Mouse (Mus musculus): ENCODE measurements around the gene Ppwd1. TPM values are rescaled to one million over a fixed set of nuclear protein-coding genes. Genes with fewer than 3 reads are reported as not detected.
"Not testable (repeated sequence)": the region's sequence is repeated elsewhere in the genome, so short reads cannot be mapped to it uniquely, and the experiment has no call there.

Ppwd1 gene
- polyA plus RNA-seq (2015; fragmentation: Nextera tagmentation; extraction: Ambion mirVana) = 8.4 TPM in 2 replicates

DNA sequence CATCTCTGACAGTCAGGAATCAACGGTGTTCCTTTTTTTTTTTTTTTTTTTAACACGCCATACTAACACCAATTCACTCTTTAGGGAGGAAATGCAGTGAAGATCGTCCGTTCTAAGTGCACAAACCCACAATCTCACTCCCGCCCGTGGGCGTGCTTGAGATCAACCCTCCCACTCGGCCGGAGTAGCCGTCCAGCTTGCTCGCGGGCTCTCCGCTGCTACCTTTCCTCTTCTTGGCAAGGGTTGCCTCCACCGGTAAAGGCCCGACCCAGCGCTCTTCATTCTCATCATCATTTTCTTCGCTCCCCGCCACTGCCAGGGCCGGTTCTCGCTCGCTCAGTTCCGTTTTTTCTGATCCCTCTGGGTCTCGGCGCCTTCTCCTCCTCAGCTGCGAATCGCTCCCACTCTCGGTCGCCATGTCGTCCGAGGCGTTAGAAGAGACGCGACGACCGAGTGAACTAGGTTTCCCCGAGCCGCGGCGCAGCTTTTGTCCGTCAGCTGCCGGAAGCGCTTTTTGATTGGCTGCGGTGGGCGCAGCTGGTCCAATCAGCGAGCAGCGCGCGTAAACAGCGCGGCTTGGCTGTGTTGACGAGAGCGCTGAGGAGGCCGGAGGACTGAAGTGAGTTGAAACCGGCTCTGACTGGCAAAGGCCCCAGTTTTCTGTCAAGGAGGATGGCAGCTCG, at the start of gene Ppwd1, which contains the start of gene Cenpk:
Gene Ppwd1, minus strand, starts transcription at position 460 of the 683 bp plus-strand sequence.
Gene Cenpk, plus strand, starts transcription at position 228 of the 683 bp plus-strand sequence.
- WGBS (ENCODE audit: insufficient replicate concordance) = under 1% methylated on average over 55 of the region's 55 CpGs
- ATAC-seq (ENCODE audit: low read depth) = peak; percentile 98
- Histone ChIP-seq H3K9ac (ENCODE audit: low read depth, low read length) (peak within 1 kb of the TSS; percentile 86), H3K36me3 (ENCODE audit: control insufficient read depth, insufficient read depth) (peaks cover 11% of the 10 kb centered on the region; the same call in 1 of the 2 replicates), H3K4me3 (ENCODE audit: low read depth, low read length) (peak within 1 kb of the TSS; percentile 63), H3K4me1 (ENCODE audit: control insufficient read depth, low read depth, low read length) (peaks cover 8% of the 10 kb centered on the region), H3K9me3 (replicated peaks; ENCODE audit: control insufficient read depth, low read length) (no peaks in the 10 kb centered on the region), H3K27ac (ENCODE audit: low read length) (peak within 1 kb of the TSS; percentile 89), H3K27me3 (ENCODE audit: control insufficient read depth, insufficient read depth, low read depth, low read length) (no peaks in the 10 kb centered on the region), H3K4me2 (ENCODE audit: low read depth, low read length) (peak within 1 kb of the TSS; percentile 88)

DNA sequence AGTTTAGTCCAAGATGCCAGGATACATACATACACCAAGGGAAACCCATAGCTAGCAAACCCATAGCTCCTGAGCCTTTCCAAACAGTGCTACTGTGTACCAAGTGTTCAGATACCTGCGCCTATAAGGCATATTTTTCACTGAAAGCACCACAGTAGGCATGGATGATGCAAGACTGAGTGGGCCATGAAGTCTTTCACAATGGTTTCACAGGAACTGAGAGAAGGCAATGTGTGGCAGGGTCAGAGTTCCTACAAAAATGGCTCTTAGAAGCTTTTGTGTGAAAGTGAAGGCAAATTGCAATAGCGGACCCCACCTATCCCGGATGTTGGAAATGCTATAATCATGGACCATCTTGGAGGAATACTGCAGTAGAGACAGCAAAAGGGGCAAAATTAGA, 30.4 kb upstream of the Ppwd1 start:
- Histone ChIP-seq H3K27ac (ENCODE audit: low read length) (no peak overlapping the region), H3K27me3 (ENCODE audit: control insufficient read depth, insufficient read depth, low read depth, low read length) (no peaks in the 10 kb centered on the region), H3K4me3 (ENCODE audit: low read depth, low read length) (no peak overlapping the region), H3K4me1 (ENCODE audit: control insufficient read depth, low read depth, low read length) (no peaks in the 10 kb centered on the region), H3K9ac (ENCODE audit: low read depth, low read length) (no peak overlapping the region), H3K36me3 (ENCODE audit: control insufficient read depth, insufficient read depth) (no peaks in the 10 kb centered on the region), H3K9me3 (replicated peaks; ENCODE audit: control insufficient read depth, low read length) (no peaks in the 10 kb centered on the region), H3K4me2 (ENCODE audit: low read depth, low read length) (no peak overlapping the region)
- 64% methylated on average over 3 of the region's 3 CpGs for WGBS (ENCODE audit: insufficient replicate concordance)
- ATAC-seq (ENCODE audit: low read depth) = no peak

- Histone ChIP-seq H3K27ac (ENCODE audit: low read length) (peak overlapping the region; percentile 89), H3K4me1 (ENCODE audit: control insufficient read depth, low read depth, low read length) (peaks cover 8% of the 10 kb centered on the region)
- peak; percentile 32 for ATAC-seq (ENCODE audit: low read depth)
These were observed 538 bp upstream of the Ppwd1 start for GRCm38 (mm10) chr13:104229181-104229580.

DNA sequence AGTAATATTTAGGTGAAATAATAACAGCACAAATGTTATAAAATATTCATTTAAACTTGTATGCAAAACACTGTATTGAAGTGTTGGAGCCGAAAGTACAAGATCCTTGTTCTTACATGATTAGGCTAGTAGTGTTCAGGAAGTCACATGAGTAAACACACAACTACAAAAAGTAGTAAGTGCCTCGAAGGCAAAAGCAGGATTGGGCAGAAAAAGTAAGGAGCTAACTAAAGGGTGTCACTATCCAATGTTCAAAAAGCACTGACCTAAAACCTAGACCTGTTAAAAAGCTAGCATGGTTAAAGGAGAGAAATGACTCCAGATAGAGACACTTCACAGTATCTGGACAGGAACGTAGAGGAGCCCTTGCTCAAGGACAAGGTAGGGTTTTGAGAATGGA, 1.2 kb downstream of the Ppwd1 start:
- WGBS (ENCODE audit: insufficient replicate concordance) = 17% methylated on average over 3 of the region's 3 CpGs

More at GRCm38 (mm10) chr13:104229181-104229580, 538 bp upstream of the Ppwd1 start:
- WGBS (ENCODE audit: insufficient replicate concordance) = 7% methylated on average over 15 of the region's 15 CpGs
- H3K27me3 ChIP-seq (ENCODE audit: control insufficient read depth, insufficient read depth, low read depth, low read length) = no peaks in the 10 kb centered on the region
- peaks cover 11% of the 10 kb centered on the region; the same call in 1 of the 2 replicates for H3K36me3 ChIP-seq (ENCODE audit: control insufficient read depth, insufficient read depth)
- peak overlapping the region; percentile 86 for H3K9ac ChIP-seq (ENCODE audit: low read depth, low read length)
- no peaks in the 10 kb centered on the region for H3K9me3 ChIP-seq (replicated peaks; ENCODE audit: control insufficient read depth, low read length)
- peak overlapping the region; percentile 78 for H3K4me2 ChIP-seq (ENCODE audit: low read depth, low read length)
- peak overlapping the region; percentile 63 for H3K4me3 ChIP-seq (ENCODE audit: low read depth, low read length)

DNA sequence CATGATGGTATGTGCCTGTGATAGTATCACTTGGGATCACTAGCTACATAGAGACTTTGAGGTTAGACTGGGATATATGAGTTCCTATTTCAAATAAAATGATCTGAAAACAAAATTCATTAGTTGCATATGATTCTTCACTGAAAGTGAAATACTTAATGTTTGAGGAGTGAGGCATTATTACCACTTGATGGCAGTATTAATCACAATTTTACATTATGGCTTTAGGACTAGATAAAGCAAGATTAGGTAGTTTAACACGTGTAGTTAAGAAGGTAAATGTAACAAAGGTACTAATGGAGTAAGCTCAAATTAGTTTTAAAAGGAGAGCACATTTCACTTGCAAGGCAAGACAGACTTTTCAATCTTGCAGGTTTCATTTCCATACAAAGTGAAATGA, 24.3 kb downstream of the Ppwd1 start:
- Histone ChIP-seq H3K27me3 (ENCODE audit: control insufficient read depth, insufficient read depth, low read depth, low read length) (no peaks in the 10 kb centered on the region), H3K9me3 (replicated peaks; ENCODE audit: control insufficient read depth, low read length) (no peaks in the 10 kb centered on the region), H3K4me1 (ENCODE audit: control insufficient read depth, low read depth, low read length) (no peaks in the 10 kb centered on the region), H3K27ac (ENCODE audit: low read length) (no peak overlapping the region), H3K9ac (ENCODE audit: low read depth, low read length) (no peak overlapping the region), H3K36me3 (ENCODE audit: control insufficient read depth, insufficient read depth) (peaks cover 19% of the 10 kb centered on the region), H3K4me2 (ENCODE audit: low read depth, low read length) (no peak overlapping the region), H3K4me3 (ENCODE audit: low read depth, low read length) (no peak overlapping the region)
- 46% methylated on average over 1 of the region's 1 CpGs for WGBS (ENCODE audit: insufficient replicate concordance)
- no peak for ATAC-seq (ENCODE audit: low read depth)

More for the DNA sequence above, 1.2 kb downstream of the Ppwd1 start:
- Histone ChIP-seq H3K4me2 (ENCODE audit: low read depth, low read length) (peak overlapping the region; percentile 88), H3K4me3 (ENCODE audit: low read depth, low read length) (peak overlapping the region; percentile 63), H3K4me1 (ENCODE audit: control insufficient read depth, low read depth, low read length) (peaks cover 8% of the 10 kb centered on the region), H3K36me3 (ENCODE audit: control insufficient read depth, insufficient read depth) (peaks cover 9% of the 10 kb centered on the region; the same call in 1 of the 2 replicates), H3K9me3 (replicated peaks; ENCODE audit: control insufficient read depth, low read length) (no peaks in the 10 kb centered on the region), H3K9ac (ENCODE audit: low read depth, low read length) (peak overlapping the region; percentile 70), H3K27ac (ENCODE audit: low read length) (peak overlapping the region; percentile 89), H3K27me3 (ENCODE audit: control insufficient read depth, insufficient read depth, low read depth, low read length) (no peaks in the 10 kb centered on the region)
- no peak for ATAC-seq (ENCODE audit: low read depth)

- H3K4me1 ChIP-seq (ENCODE audit: control insufficient read depth, low read depth, low read length); H3K36me3 ChIP-seq (ENCODE audit: control insufficient read depth, insufficient read depth); H3K4me2 ChIP-seq (ENCODE audit: low read depth, low read length); H3K27ac ChIP-seq (ENCODE audit: low read length); ATAC-seq (ENCODE audit: low read depth); H3K27me3 ChIP-seq (ENCODE audit: control insufficient read depth, insufficient read depth, low read depth, low read length); H3K9me3 ChIP-seq (replicated peaks; ENCODE audit: control insufficient read depth, low read length); H3K9ac ChIP-seq (ENCODE audit: low read depth, low read length); H3K4me3 ChIP-seq (ENCODE audit: low read depth, low read length): not testable (repeated sequence)
These were observed 32.8 kb downstream of the Ppwd1 start for GRCm38 (mm10) chr13:104195891-104196290.

GRCm38 (mm10) chr13:104187357-104187756, 41.3 kb downstream of the Ppwd1 start:
- H3K27me3 ChIP-seq (ENCODE audit: control insufficient read depth, insufficient read depth, low read depth, low read length) = no peaks in the 10 kb centered on the region
- H3K4me2 ChIP-seq (ENCODE audit: low read depth, low read length) = no peak overlapping the region
- H3K9me3 ChIP-seq (replicated peaks; ENCODE audit: control insufficient read depth, low read length) = no peaks in the 10 kb centered on the region
- peaks cover 13% of the 10 kb centered on the region for H3K36me3 ChIP-seq (ENCODE audit: control insufficient read depth, insufficient read depth)
- 81% methylated on average over 4 of the region's 4 CpGs for WGBS (ENCODE audit: insufficient replicate concordance)
- H3K9ac ChIP-seq (ENCODE audit: low read depth, low read length) = no peak overlapping the region
- ATAC-seq (ENCODE audit: low read depth) = no peak
- H3K27ac ChIP-seq (ENCODE audit: low read length) = no peak overlapping the region
- no peaks in the 10 kb centered on the region for H3K4me1 ChIP-seq (ENCODE audit: control insufficient read depth, low read depth, low read length)
- H3K4me3 ChIP-seq (ENCODE audit: low read depth, low read length) = no peak overlapping the region

DNA sequence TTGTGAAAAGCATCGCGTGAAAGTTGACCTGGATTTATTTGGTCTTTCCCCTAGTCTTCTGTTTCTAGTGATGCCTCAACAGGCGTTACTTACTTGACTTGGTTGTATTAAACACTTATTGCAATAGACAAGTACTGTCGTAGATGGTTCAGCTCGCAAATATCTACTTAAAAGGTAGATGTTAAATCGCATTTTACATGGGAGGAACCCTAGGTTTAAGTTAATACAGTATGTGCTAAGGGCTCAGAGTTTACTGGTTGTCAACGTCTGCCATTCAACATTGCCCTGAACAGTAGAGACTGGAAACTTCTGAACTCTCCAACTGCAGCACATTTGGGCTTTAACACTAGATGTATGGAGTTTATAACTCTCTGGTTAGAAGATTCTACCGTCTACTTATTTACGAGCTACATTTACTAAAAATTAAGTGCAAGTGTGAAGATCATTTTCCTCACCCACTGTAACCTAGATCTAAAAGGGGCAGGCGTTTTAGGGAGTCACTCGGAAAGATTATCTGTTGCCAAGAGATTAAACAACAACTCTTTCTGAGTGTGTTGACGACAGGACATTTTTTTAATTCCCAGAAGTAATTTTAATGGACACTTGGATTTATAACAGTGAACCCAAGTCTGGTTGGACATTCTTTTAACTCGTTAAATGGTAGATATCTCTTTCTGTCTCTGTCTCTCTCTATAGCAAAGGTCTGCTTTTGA, 49.3 kb downstream of the Ppwd1 start:
- Histone ChIP-seq H3K27ac (ENCODE audit: low read length) (peak overlapping the region; percentile 96), H3K9me3 (replicated peaks; ENCODE audit: control insufficient read depth, low read length) (no peaks in the 10 kb centered on the region), H3K9ac (ENCODE audit: low read depth, low read length) (peak overlapping the region; percentile 97), H3K4me2 (ENCODE audit: low read depth, low read length) (peak overlapping the region; percentile 61), H3K27me3 (ENCODE audit: control insufficient read depth, insufficient read depth, low read depth, low read length) (no peaks in the 10 kb centered on the region), H3K4me3 (ENCODE audit: low read depth, low read length) (peak overlapping the region; percentile 98), H3K36me3 (ENCODE audit: control insufficient read depth, insufficient read depth) (no peaks in the 10 kb centered on the region; the same call in 1 of the 2 replicates), H3K4me1 (ENCODE audit: control insufficient read depth, low read depth, low read length) (peaks cover 6% of the 10 kb centered on the region)
- 5% methylated on average over 13 of the region's 13 CpGs for WGBS (ENCODE audit: insufficient replicate concordance)
- ATAC-seq (ENCODE audit: low read depth) = no peak

DNA sequence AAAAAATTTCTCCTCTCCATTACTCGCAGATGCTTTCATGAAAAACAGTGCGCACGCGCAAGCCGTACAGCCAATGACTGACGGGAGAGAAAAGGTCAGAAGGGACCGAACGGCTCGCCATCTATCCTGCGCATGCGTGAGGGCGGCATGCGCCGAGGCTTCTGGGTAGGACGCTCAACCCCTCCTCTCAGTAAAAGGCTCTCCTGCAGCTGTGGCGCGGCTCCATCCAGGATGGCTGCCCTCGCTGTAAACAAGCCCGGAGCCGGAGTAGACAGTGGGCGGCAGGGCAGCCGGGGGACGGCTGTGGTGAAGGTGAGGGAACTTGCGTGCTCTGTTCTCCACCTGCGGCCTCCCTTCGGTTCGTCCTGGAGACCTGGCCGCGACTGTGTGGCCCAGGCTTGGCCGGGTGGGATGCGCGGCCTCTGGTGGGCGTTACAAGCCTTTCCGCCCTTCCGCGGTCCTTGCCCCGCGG, 50.0 kb downstream of the Ppwd1 start, which contains the start of gene Trim23:
Gene Trim23, plus strand, starts transcription at position 148 of the 472 bp plus-strand sequence.
- Histone ChIP-seq H3K27me3 (ENCODE audit: control insufficient read depth, insufficient read depth, low read depth, low read length) (no peaks in the 10 kb centered on the region), H3K27ac (ENCODE audit: low read length) (peak within 1 kb of the TSS; percentile 96), H3K4me3 (ENCODE audit: low read depth, low read length) (peak within 1 kb of the TSS; percentile 98), H3K4me2 (ENCODE audit: low read depth, low read length) (peak within 1 kb of the TSS; percentile 80), H3K9ac (ENCODE audit: low read depth, low read length) (peak within 1 kb of the TSS; percentile 97), H3K9me3 (replicated peaks; ENCODE audit: control insufficient read depth, low read length) (no peaks in the 10 kb centered on the region), H3K4me1 (ENCODE audit: control insufficient read depth, low read depth, low read length) (peaks cover 8% of the 10 kb centered on the region), H3K36me3 (ENCODE audit: control insufficient read depth, insufficient read depth) (no peaks in the 10 kb centered on the region; the same call in 1 of the 2 replicates)
- WGBS (ENCODE audit: insufficient replicate concordance) = under 1% methylated on average over 38 of the region's 38 CpGs
- peak; percentile 98 for ATAC-seq (ENCODE audit: low read depth)

All from liver, embryonic 16.5 days (tissue).